Mouse (Mus musculus) cerebellum, adult 11-12 months (tissue): Measurements from ENCODE around the gene Msl1.
"Not testable (repeated sequence)": the region's sequence is repeated elsewhere in the genome, so short reads cannot be mapped to it uniquely, and the experiment has no call there.

Source experiments
- DNase-seq: peaks from one replicate; pipeline ENCODE4 v3.0.0; 2022

Msl1 gene

GRCm38 (mm10) chr11:98797306-98797705 is 2.0 kb downstream of the Msl1 start:
- peak; percentile 59 for DNase-seq

GRCm38 (mm10) chr11:98797909-98798308 is 2.6 kb downstream of the Msl1 start:
- DNase-seq: no peak

GRCm38 (mm10) chr11:98804605-98805004 is 9.3 kb downstream of the Msl1 start, which contains the start of gene Casc3:
Gene Casc3, plus strand, starts transcription at chr11:98804905.
- DNase-seq: no peak

- no peak for DNase-seq
Observed at GRCm38 (mm10) chr11:98808417-98808816, 13.1 kb downstream of the Msl1 start.

- DNase-seq: peak; percentile 99
Observed at GRCm38 (mm10) chr11:98809457-98810290, 14.4 kb downstream of the Msl1 start.

GRCm38 (mm10) chr11:98810686-98811085 is 15.4 kb downstream of the Msl1 start:
- no peak for DNase-seq

GRCm38 (mm10) chr11:98816706-98817239 is 21.5 kb downstream of the Msl1 start:
- DNase-seq: no peak

GRCm38 (mm10) chr11:98820968-98821367 is 25.7 kb downstream of the Msl1 start:
- DNase-seq: no peak

GRCm38 (mm10) chr11:98826071-98826470 is 30.8 kb downstream of the Msl1 start:
- DNase-seq: not testable (repeated sequence)

GRCm38 (mm10) chr11:98827877-98828276 is 32.6 kb downstream of the Msl1 start:
- DNase-seq: no peak

- no peak for DNase-seq
Observed at GRCm38 (mm10) chr11:98829091-98829775, 33.9 kb downstream of the Msl1 start.

- no peak for DNase-seq
Observed at GRCm38 (mm10) chr11:98829875-98830274, 34.6 kb downstream of the Msl1 start.

GRCm38 (mm10) chr11:98835296-98835695 is 40.0 kb downstream of the Msl1 start:
- DNase-seq: no peak

- no peak for DNase-seq
Observed at GRCm38 (mm10) chr11:98835725-98836124, 40.4 kb downstream of the Msl1 start.

- DNase-seq: no peak
Observed at GRCm38 (mm10) chr11:98836128-98836527, 40.8 kb downstream of the Msl1 start.

- DNase-seq: peak; percentile 84
Observed at GRCm38 (mm10) chr11:98836651-98837141, 41.4 kb downstream of the Msl1 start, which contains the start of gene Rapgefl1. Gene Rapgefl1, plus strand, starts transcription at chr11:98836785.

- DNase-seq: peak; percentile 63
Observed at GRCm38 (mm10) chr11:98837231-98837704, 42.0 kb downstream of the Msl1 start.

- peak; percentile 38 for DNase-seq
Observed at GRCm38 (mm10) chr11:98837917-98838316, 42.6 kb downstream of the Msl1 start.

GRCm38 (mm10) chr11:98838512-98838911 is 43.2 kb downstream of the Msl1 start:
- peak; percentile 44 for DNase-seq

GRCm38 (mm10) chr11:98839402-98839801 is 44.1 kb downstream of the Msl1 start:
- DNase-seq: peak; percentile 69

- DNase-seq: no peak
Observed at GRCm38 (mm10) chr11:98839897-98840296, 44.6 kb downstream of the Msl1 start.

- no peak for DNase-seq
Observed at GRCm38 (mm10) chr11:98846016-98846415, 50.7 kb downstream of the Msl1 start.

- DNase-seq: no peak
Observed at GRCm38 (mm10) chr11:98846865-98847604, 51.7 kb downstream of the Msl1 start.
